In the genomic region with DNA sequence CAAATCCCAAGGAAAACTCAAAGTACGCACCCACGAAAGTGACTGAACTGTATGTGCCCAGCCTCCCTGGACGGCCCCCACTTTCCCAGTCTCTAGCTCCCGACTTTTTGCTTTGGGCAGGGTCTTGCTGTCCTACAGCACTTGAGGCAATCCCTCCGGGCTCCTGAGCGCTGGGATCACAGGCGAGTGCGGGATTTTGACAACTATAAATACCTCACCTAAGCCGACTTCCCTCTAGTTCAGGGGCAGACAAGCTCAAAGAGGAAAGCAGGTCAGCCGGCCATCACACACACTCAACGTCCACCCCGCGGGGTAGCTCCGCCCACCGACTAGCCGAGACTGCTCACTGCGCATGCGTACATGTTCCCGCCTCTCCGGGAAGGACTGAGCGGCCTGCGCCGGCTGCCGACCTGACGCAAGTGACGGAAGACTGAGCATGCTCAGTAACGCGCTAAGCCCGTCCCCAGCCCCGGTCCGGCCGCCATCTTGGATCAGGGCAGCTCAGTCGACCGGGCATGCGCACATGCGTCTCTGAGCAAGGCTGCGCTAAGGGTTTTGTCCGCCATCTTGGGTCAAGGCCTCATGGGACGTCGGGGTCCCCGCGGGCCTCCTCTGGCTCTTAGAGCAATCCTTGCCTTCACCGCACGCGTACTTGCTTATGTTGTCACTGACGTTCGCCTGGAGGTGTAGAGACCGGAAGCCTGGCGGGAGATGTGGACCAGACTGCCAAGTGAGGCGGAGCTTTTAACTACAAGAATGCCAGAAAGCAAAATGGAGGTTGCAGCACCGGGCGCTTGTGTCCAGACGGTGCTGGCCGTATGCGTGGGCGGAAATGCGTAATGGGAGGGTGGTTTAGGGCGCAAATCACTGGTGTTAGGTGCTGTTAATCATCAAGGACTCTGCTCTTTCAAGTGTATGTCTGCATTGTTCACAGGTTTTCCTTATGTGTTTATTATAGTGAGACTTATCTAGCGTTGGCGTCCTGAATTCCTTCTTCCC, we compare ENCODE assay signal across 8 mouse cellular contexts. TPM values are rescaled to one million over a fixed set of nuclear protein-coding genes. Genes with fewer than 3 reads are reported as not detected.
DNase-seq lines count a peak whose midpoint lies in the region; ATAC-seq lines count a peak whose summit lies in the region.

Gene 0610009B22Rik (minus strand): TSS at position 545 of the 999 bp plus-strand sequence.

- peak; percentile 100 for DNase-seq in adipocyte (ENCODE audit: low spot score)
- DNase-seq in embryo, embryonic 10 days (ENCODE audit: low spot score): peak; percentile 100
- peak; percentile 100 for DNase-seq in gastrocnemius, postnatal 10 days
- DNase-seq in induced T-regulatory cell, adult 2 months (ENCODE audit: low read depth): peak; percentile 100
- DNase-seq in left cerebral cortex, adult 9 months (ENCODE audit: low spot score in 2 of 2): peak; percentile 99
- peak; percentile 100 for DNase-seq in right cerebral cortex, postnatal 14 days
- peak; percentile 98 to 100 for DNase-seq in urinary bladder, postnatal 36 days (ENCODE audit: low spot score in 2 of 2)

- peak; percentile 94 for ATAC-seq in megakaryocyte progenitor cell, adult 5-6 weeks (replicated peaks; ENCODE audit: poor library complexity)

RNA-seq across cellular contexts. Expression of gene 0610009B22Rik, which starts in this region (rescaled TPM):
- 10 to 100 TPM; 29.0 to 30.5 TPM for total RNA-seq in gastrocnemius, postnatal 10 days (2021)
- 32.9 and 36.5 TPM in 2 replicates for total RNA-seq in megakaryocyte progenitor cell, adult 5-6 weeks (2015)
- 13.5 and 18.5 TPM in 2 replicates for total RNA-seq in megakaryocyte progenitor cell, adult 5-6 weeks (2017)

Comparison
In these comparisons a context has a peak if more than half of its experiments do, and no peak if none do; other contexts are left out.
1. Peak in every context shown above with its lines: DNase-seq and ATAC-seq.